Comparison of ENCODE assay signal across 14 mouse cellular contexts in the genomic region with DNA sequence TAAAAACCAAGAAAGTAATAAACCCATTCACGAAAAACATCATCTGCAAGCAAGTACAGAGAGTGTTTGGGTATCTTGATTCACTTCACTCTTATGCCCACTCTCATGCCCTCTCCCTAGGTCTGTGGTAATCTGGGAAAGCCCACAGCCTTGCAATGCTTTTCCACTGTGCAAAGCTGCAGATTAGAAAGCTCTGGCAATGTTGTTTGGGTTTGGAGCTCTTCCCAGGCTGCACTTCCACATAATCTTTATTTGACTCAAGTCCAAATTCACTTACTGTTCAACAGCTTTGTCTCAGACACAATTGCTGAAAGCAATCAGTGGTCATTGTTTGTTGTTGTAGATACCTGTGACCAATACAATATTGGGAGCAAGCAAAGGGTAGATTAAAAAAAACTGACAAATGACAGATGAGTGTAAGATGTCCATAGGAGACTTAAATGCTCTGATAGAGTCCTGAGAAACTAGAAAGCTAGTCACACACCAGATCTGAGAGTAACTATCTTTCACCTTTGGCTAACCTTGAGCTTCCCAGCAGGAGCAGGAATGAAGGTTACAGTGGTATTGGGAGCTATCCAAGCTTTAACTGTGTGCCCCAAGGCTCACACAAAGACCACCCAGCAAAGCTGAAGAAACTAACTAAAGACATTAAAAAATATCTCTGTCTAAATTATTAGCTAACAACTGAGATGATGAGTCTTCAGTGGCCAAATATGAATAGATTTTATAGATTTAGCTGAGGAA.
A peak's percentile ranks its signal among the peaks of the same experiment; 100 is the strongest.
DNase-seq lines count a peak whose midpoint lies in the region; ATAC-seq and TF ChIP-seq lines count a peak whose summit lies in the region.
"Had no signal": no experiment of that assay in that cellular context is flagged by ENCODE, and none has a peak within 500 bp of the region (broad histone marks: within the 10 kb centered on the region; RNA-seq: fewer than 3 reads in every experiment).

No protein-coding gene starts in this region.

- no peak overlapping the region for H3K27ac ChIP-seq in lung, embryonic 16.5 days (ENCODE audit: low read length)
- H3K27ac ChIP-seq in left cerebral cortex, adult 2 months: no peak overlapping the region
- H3K27ac ChIP-seq: embryonic facial prominence, embryonic 12.5 days; liver, embryonic 12.5 days; midbrain, embryonic 12.5 days had no signal

- CTCF ChIA-PET in Patski (lab: Charles Lee): interaction anchor here (1.5 kb wide), 1 partner anchor 9 kb away, joined by 4 read pairs; no protein-coding TSS in a partner anchor

- peak; percentile 38; the same call in 1 of the 2 replicates for ATAC-seq in lung, embryonic 16.5 days (ENCODE audit: low read depth)
- peak; percentile 44 for ATAC-seq in Patski
- ATAC-seq: liver, embryonic 12.5 days had no signal

- no peak for TF ChIP-seq CTCF in Patski (IDR thresholded peaks at IDR 0.05)
- no peak for TF ChIP-seq CTCF in left cerebral cortex, adult 2 months (IDR thresholded peaks at IDR 0.05)

- peak; percentile 57 to 58 for DNase-seq in heart, adult 18-20 months
- DNase-seq in heart, adult 11 months: no peak
- DNase-seq in lung, postnatal 36 days: no peak
- DNase-seq in Patski (ENCODE audit: low read depth, low spot score): peak; percentile 58
- peak; percentile 23 for DNase-seq in gonadal fat pad, adult 2 months (ENCODE audit: low read depth)
- DNase-seq in left cerebral cortex, adult 2 months (ENCODE audit: extremely low spot score in 1 of 2, low spot score in 2 of 2): no peak
- no peak for DNase-seq in cerebellum, adult 9-11 months
- DNase-seq: cerebellum, adult 18-20 months; spleen, adult 18-20 months; thymus, adult 18-20 months had no signal

- POLR2A ChIA-PET in Patski (lab: Charles Lee): no interaction called here

- H3K36me3 ChIP-seq in lung, embryonic 16.5 days (ENCODE audit: control insufficient read depth, insufficient read depth, low read length): no peaks in the 10 kb centered on the region
- H3K36me3 ChIP-seq: embryonic facial prominence, embryonic 12.5 days; liver, embryonic 12.5 days; midbrain, embryonic 12.5 days had no signal

- no peak overlapping the region for H3K4me2 ChIP-seq in lung, embryonic 16.5 days (ENCODE audit: low read depth, low read length)
- H3K4me2 ChIP-seq: embryonic facial prominence, embryonic 12.5 days; liver, embryonic 12.5 days; midbrain, embryonic 12.5 days had no signal

- H3K9me3 ChIP-seq in lung, embryonic 16.5 days (ENCODE audit: control insufficient read depth, low read length): no peaks in the 10 kb centered on the region
- H3K9me3 ChIP-seq: embryonic facial prominence, embryonic 12.5 days; liver, embryonic 12.5 days; midbrain, embryonic 12.5 days had no signal

- no peak overlapping the region for H3K4me3 ChIP-seq in lung, embryonic 16.5 days (ENCODE audit: low read length)
- no peak overlapping the region for H3K4me3 ChIP-seq in left cerebral cortex, adult 2 months
- H3K4me3 ChIP-seq: embryonic facial prominence, embryonic 12.5 days; liver, embryonic 12.5 days; midbrain, embryonic 12.5 days had no signal

- peaks cover 4% of the 10 kb centered on the region for H3K4me1 ChIP-seq in lung, embryonic 16.5 days (replicated peaks; ENCODE audit: control insufficient read depth, insufficient read depth, low read length)
- H3K4me1 ChIP-seq: embryonic facial prominence, embryonic 12.5 days; liver, embryonic 12.5 days; midbrain, embryonic 12.5 days had no signal

- H3K9ac ChIP-seq in lung, embryonic 16.5 days (ENCODE audit: low read length): no peak overlapping the region
- H3K9ac ChIP-seq: embryonic facial prominence, embryonic 12.5 days; liver, embryonic 12.5 days; midbrain, embryonic 12.5 days had no signal

- in situ Hi-C loops in Patski (cut with MboI; ENCODE audit: low pct_unique_long_range_greater_than_20kb): no loop called here

- WGBS in lung, embryonic 16.5 days: 88% methylated on average over 1 of the region's 1 CpGs

- H3K27me3 ChIP-seq in lung, embryonic 16.5 days (ENCODE audit: control insufficient read depth, insufficient read depth, low read depth, low read length): no peaks in the 10 kb centered on the region
- H3K27me3 ChIP-seq in Patski: no peaks in the 10 kb centered on the region
- H3K27me3 ChIP-seq: embryonic facial prominence, embryonic 12.5 days; liver, embryonic 12.5 days; midbrain, embryonic 12.5 days had no signal

- intact Hi-C loops in left cerebral cortex, adult 2 months (cut with DNase I): no loop called here

Comparison
In these comparisons a context has a peak if more than half of its experiments do, and no peak if none do; other contexts are left out.
1. DNase-seq: peak in heart, adult 18-20 months (2 of 2), Patski (single experiment) and gonadal fat pad, adult 2 months (single experiment); none in heart, adult 11 months (single experiment), lung, postnatal 36 days (single experiment), left cerebral cortex, adult 2 months (0 of 2) and cerebellum, adult 9-11 months (single experiment).